Mouse (Mus musculus) gastrocnemius, postnatal 36 days (tissue): Measurements from ENCODE around the gene Kmt5a. TPM values are rescaled to one million over a fixed set of nuclear protein-coding genes. Genes with fewer than 3 reads are reported as not detected.

Experiments used
- DNase-seq, 2 experiments: peaks; one replicate each; pipeline ENCODE4 v3.0.0; 2022
- intact Hi-C: fragments of 180-260 bp; cut with DNase I; formaldehyde crosslinking; loops from one replicate; pipeline ENCODE4 v1.15.1; 2025
- microRNA-seq, 2 experiments: library from miRNA; unstranded; fragments of <30 nt; microRNA quantifications; one replicate each; pipeline ENCODE4 v1.2.0; 2021
- total RNA-seq, 2 experiments: library from RNA; stranded (reverse); gene quantifications; 2 replicates each; pipeline ENCODE4 v1.2.3; 2021

Gene Kmt5a
- total RNA-seq, 2 experiments from 2014 or later, result 182 to 256 TPM

- no peak for DNase-seq
- intact Hi-C loops, result no loop called here
Measured at GRCm38 (mm10) chr5:124505235-124505634, 65.5 kb downstream of the Kmt5a start.

GRCm38 (mm10) chr5:124506731-124507359, 67.1 kb downstream of the Kmt5a start:
- intact Hi-C loops, result no loop called here
- DNase-seq, result peak; percentile 48 to 64

- intact Hi-C loops, result no loop called here
Measured at GRCm38 (mm10) chr5:124509200-124509599, 69.5 kb downstream of the Kmt5a start.

GRCm38 (mm10) chr5:124509742-124510237, 70.1 kb downstream of the Kmt5a start:
- intact Hi-C loops, result no loop called here
- DNase-seq, result peak; percentile 49 to 83

More at GRCm38 (mm10) chr5:124509200-124509599, 69.5 kb downstream of the Kmt5a start:
- no peak for DNase-seq

- intact Hi-C loops, result no loop called here
- DNase-seq, result no peak
Measured at GRCm38 (mm10) chr5:124510536-124511050, 70.9 kb downstream of the Kmt5a start.

Small RNA genes within 50 kb of the gene (microRNA-seq; reads per million reads assigned to microRNA genes)
- gene Gm27486, result 0 to 0.72 reads per million in 2 experiments

Other genes with a start within 250 kb of the Kmt5a start
- gene Pitpnm2, start 190.2 kb upstream of the Kmt5a start, total RNA-seq, result 10 to 100 TPM; 18.0 to 19.3 TPM
- 1 to 10 TPM; 1.9 to 2.7 TPM for gene Mphosph9, start 112.0 kb upstream of the Kmt5a start, total RNA-seq
- gene 2810006K23Rik, start 111.8 kb upstream of the Kmt5a start, total RNA-seq, result 1 to 10 TPM; 6.0 to 6.4 TPM
- gene Cdk2ap1, start 76.8 kb upstream of the Kmt5a start, total RNA-seq, result 100 to 1,000 TPM; 121 to 128 TPM
- gene Sbno1, start 13.9 kb upstream of the Kmt5a start, total RNA-seq, result 10 to 100 TPM; 35.4 to 40.5 TPM
- 1 to 10 TPM; 3.6 to 4.9 TPM for gene Rilpl2, start 38.4 kb downstream of the Kmt5a start, total RNA-seq
- 10 to 100 TPM; 20.5 to 26.1 TPM for gene Snrnp35, start 43.2 kb downstream of the Kmt5a start, total RNA-seq
- 100 to 1,000 TPM; 197 to 200 TPM for gene Rilpl1, start 91.5 kb downstream of the Kmt5a start, total RNA-seq
- gene Tmed2, start 100.8 kb downstream of the Kmt5a start, total RNA-seq, result 100 to 1,000 TPM; 133 to 145 TPM
- gene Ddx55, start 112.9 kb downstream of the Kmt5a start, total RNA-seq, result 1 to 10 TPM; 3.1 to 3.6 TPM
- 10 to 100 TPM; 40.2 to 44.4 TPM for gene Eif2b1, start 139.2 kb downstream of the Kmt5a start, total RNA-seq
- 10 to 100 TPM; 12.5 to 13.5 TPM for gene Gtf2h3, start 139.2 kb downstream of the Kmt5a start, total RNA-seq
- 10 to 100 TPM; 28.4 to 30.6 TPM for gene Atp6v0a2, start 188.6 kb downstream of the Kmt5a start, total RNA-seq